Comparison of ENCODE assay signal across 9 mouse cellular contexts in the genomic region with DNA sequence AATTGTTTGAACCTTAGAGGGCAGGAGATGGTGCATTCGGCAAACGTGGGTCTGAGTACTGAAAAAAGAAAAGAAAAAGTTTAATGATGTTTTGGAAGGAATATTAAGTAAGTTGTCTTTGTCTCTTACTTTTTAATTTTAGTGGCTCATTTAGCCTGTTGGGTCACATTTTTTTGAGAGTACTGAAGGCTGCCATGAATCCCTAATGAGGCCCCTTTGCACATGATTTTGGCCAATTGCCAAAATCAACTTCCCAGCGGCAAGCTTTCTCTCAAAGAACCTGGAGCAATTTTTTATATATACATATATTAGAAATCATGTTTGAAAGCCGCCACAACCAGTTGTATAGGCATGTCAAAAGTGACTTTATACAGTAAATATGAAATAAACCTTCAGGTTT.
DNase-seq lines count a peak whose midpoint lies in the region; ATAC-seq and TF ChIP-seq lines count a peak whose summit lies in the region.
"Had no signal": no experiment of that assay in that cellular context is flagged by ENCODE, and none has a peak within 500 bp of the region (broad histone marks: within the 10 kb centered on the region; RNA-seq: fewer than 3 reads in every experiment).

No protein-coding gene starts in this region.

- peak overlapping the region; percentile 71 for H3K4me2 ChIP-seq in heart, postnatal 0 days (ENCODE audit: low read depth, low read length)
- peak overlapping the region; percentile 50 for H3K4me2 ChIP-seq in neural tube, embryonic 12.5 days (replicated peaks)

- H3K4me3 ChIP-seq in cortical plate, adult 2 months (ENCODE audit: insufficient read depth, low read length), result peak overlapping the region; percentile 18; the same call in 1 of the 2 replicates
- H3K4me3 ChIP-seq in heart, postnatal 0 days (ENCODE audit: low read depth, low read length), result peak overlapping the region; percentile 67
- peak overlapping the region; percentile 20 for H3K4me3 ChIP-seq in neural tube, embryonic 12.5 days
- H3K4me3 ChIP-seq: megakaryocyte, embryonic 14.5 days had no signal

- DNase-seq in adrenal gland, postnatal 36 days, result peak; percentile 5 to 14
- DNase-seq in adrenal gland, postnatal 4 days (ENCODE audit: low spot score in 2 of 2), result no peak
- DNase-seq in heart, postnatal 0 days (ENCODE audit: low spot score), result peak; percentile 72
- peak; percentile 61 for DNase-seq in kidney, postnatal 14 days
- no peak for DNase-seq in spleen, adult 18-20 months
- no peak for DNase-seq in right cerebral cortex, adult 18-20 months

- peaks cover 5% of the 10 kb centered on the region; the same call in 1 of the 2 replicates for H3K36me3 ChIP-seq in heart, postnatal 0 days (replicated peaks; ENCODE audit: control insufficient read depth, insufficient read depth, low read length)
- H3K36me3 ChIP-seq in neural tube, embryonic 12.5 days, result no peaks in the 10 kb centered on the region

- TF ChIP-seq POLR2A in cortical plate, adult 2 months (IDR thresholded peaks at IDR 0.05; ENCODE audit: extremely low read depth, insufficient read depth, low read length), result no peak

- H3K9ac ChIP-seq in heart, postnatal 0 days (replicated peaks; ENCODE audit: low read depth, low read length), result peak overlapping the region; percentile 77
- peak overlapping the region; percentile 17; the same call in 1 of the 2 replicates for H3K9ac ChIP-seq in neural tube, embryonic 12.5 days

- H3K27me3 ChIP-seq in heart, postnatal 0 days (ENCODE audit: control insufficient read depth, insufficient read depth, low read length), result no peaks in the 10 kb centered on the region
- H3K27me3 ChIP-seq in neural tube, embryonic 12.5 days (replicated peaks), result no peaks in the 10 kb centered on the region
- H3K27me3 ChIP-seq: megakaryocyte, embryonic 14.5 days had no signal

- no peak for ATAC-seq in heart, postnatal 0 days (ENCODE audit: insufficient read depth, low read depth)
- ATAC-seq in neural tube, embryonic 12.5 days (ENCODE audit: low FRiP score, low read depth), result no peak

- no peaks in the 10 kb centered on the region for H3K9me3 ChIP-seq in heart, postnatal 0 days (replicated peaks; ENCODE audit: control insufficient read depth, low read length)
- no peaks in the 10 kb centered on the region for H3K9me3 ChIP-seq in neural tube, embryonic 12.5 days
- H3K9me3 ChIP-seq: megakaryocyte, embryonic 14.5 days had no signal

- TF ChIP-seq CTCF in cortical plate, adult 2 months (IDR thresholded peaks at IDR 0.05; ENCODE audit: extremely low read depth, insufficient read depth, low read length), result no peak
- no peak for TF ChIP-seq CTCF in heart, postnatal 0 days (IDR thresholded peaks at IDR 0.05; ENCODE audit: low read depth)

- H3K4me1 ChIP-seq in cortical plate, adult 2 months (ENCODE audit: control insufficient read depth, insufficient read depth, low read length), result no peaks in the 10 kb centered on the region
- peaks cover 10% of the 10 kb centered on the region for H3K4me1 ChIP-seq in heart, postnatal 0 days (ENCODE audit: control insufficient read depth, insufficient read depth)
- H3K4me1 ChIP-seq in neural tube, embryonic 12.5 days, result peaks cover 10% of the 10 kb centered on the region
- H3K4me1 ChIP-seq: megakaryocyte, embryonic 14.5 days had no signal

- WGBS in heart, postnatal 0 days, result 6% methylated on average over 4 of the region's 4 CpGs
- WGBS in neural tube, embryonic 12.5 days, result 38% methylated on average over 4 of the region's 4 CpGs

- no peak for TF ChIP-seq EP300 in heart, postnatal 0 days (IDR thresholded peaks at IDR 0.05; ENCODE audit: low read depth)

- H3K27ac ChIP-seq in cortical plate, adult 2 months (ENCODE audit: insufficient read depth, low read length), result no peak overlapping the region; the same call in 1 of the 2 replicates
- H3K27ac ChIP-seq in heart, postnatal 0 days (ENCODE audit: low read depth), result peak overlapping the region; percentile 95
- peak overlapping the region; percentile 29; the same call in 1 of the 2 replicates for H3K27ac ChIP-seq in neural tube, embryonic 12.5 days

Comparison
In these comparisons a context has a peak if more than half of its experiments do, and no peak if none do; other contexts are left out.
1. DNase-seq: peak in adrenal gland, postnatal 36 days (2 of 2), heart, postnatal 0 days (single experiment) and kidney, postnatal 14 days (single experiment); none in adrenal gland, postnatal 4 days (0 of 2), spleen, adult 18-20 months (0 of 2) and right cerebral cortex, adult 18-20 months (single experiment).
2. Peak in every context shown above with its lines, with median percentiles within 50 percentile points of each other: H3K4me3 ChIP-seq.